Mouse (Mus musculus): ENCODE data around the gene Adora2b. TPM values are rescaled to one million over a fixed set of nuclear protein-coding genes. Genes with fewer than 3 reads are reported as not detected.
A peak's percentile ranks its signal among the peaks of the same experiment; 100 is the strongest.
"Not testable (repeated sequence)": the region's sequence is repeated elsewhere in the genome, so short reads cannot be mapped to it uniquely, and the experiment has no call there.

The Adora2b gene
- polyA plus RNA-seq, 1 experiment, result 36.4 TPM

DNA sequence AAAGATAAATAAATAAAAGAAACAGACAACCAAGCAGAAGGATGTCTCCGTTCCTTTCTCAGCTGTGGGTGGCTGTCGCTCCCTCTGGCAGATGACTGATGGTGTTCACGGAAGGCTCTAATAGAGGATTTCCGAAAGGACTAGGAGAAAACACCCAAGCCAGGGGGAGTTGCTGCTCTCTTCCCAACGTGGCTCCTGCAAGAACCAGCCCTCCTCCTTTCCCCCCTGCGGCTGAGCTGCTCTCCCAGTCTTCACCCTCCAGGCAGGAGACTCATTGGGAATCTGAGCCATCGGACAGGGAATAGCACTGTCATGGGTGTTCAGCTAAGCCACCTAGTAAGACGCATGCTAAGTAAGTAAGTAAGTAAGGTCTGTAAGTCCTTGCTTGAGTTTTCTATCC, 28.3 kb downstream of the Adora2b start:
- H3K4me1 ChIP-seq (ENCODE audit: control insufficient read depth, insufficient read depth, insufficient read length, low read length), result peaks cover 2% of the 10 kb centered on the region; the same call in 1 of the 2 replicates
- no peak overlapping the region for H3K4me3 ChIP-seq (ENCODE audit: low read depth, low read length)
- TF ChIP-seq CTCF (IDR thresholded peaks at IDR 0.05; ENCODE audit: extremely low read depth, insufficient read length, insufficient replicate concordance, low read depth, low read length) (no peak), POLR2A (IDR thresholded peaks at IDR 0.05; ENCODE audit: low read depth, low read length) (no peak)
- H3K36me3 ChIP-seq (ENCODE audit: control insufficient read depth, insufficient read depth, low read length), result no peaks in the 10 kb centered on the region
- no peaks in the 10 kb centered on the region for H3K27me3 ChIP-seq (ENCODE audit: control insufficient read depth, insufficient read depth, low read length)
- H3K27ac ChIP-seq (ENCODE audit: insufficient read depth, low read depth, low read length), result no peak overlapping the region
- WGBS, result 84% methylated on average over 8 of the region's 8 CpGs

DNA sequence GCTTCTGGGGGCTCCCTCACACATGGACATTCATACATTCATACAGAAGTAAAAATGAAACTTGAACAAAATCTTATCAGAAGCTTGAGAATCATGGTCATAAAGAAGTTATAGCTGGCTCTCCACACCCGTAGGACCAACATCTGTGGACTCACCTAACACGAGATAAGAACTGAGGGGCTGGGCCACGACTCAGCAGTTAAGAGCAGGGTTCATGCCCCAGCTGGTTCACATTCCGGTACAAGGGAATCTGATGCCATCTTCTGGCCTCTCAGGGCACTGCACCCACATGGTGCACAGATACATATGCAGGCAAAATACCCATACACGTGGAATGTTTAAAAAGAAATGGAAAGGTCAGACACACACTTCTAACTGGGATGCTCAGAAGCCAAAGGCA, 29.2 kb downstream of the Adora2b start:
- TF ChIP-seq POLR2A (IDR thresholded peaks at IDR 0.05; ENCODE audit: low read depth, low read length) (no peak), CTCF (IDR thresholded peaks at IDR 0.05; ENCODE audit: extremely low read depth, insufficient read length, insufficient replicate concordance, low read depth, low read length) (peak; percentile 82; the same call in 1 of the 2 replicates)
- 5% methylated on average over 5 of the region's 5 CpGs for WGBS

DNA sequence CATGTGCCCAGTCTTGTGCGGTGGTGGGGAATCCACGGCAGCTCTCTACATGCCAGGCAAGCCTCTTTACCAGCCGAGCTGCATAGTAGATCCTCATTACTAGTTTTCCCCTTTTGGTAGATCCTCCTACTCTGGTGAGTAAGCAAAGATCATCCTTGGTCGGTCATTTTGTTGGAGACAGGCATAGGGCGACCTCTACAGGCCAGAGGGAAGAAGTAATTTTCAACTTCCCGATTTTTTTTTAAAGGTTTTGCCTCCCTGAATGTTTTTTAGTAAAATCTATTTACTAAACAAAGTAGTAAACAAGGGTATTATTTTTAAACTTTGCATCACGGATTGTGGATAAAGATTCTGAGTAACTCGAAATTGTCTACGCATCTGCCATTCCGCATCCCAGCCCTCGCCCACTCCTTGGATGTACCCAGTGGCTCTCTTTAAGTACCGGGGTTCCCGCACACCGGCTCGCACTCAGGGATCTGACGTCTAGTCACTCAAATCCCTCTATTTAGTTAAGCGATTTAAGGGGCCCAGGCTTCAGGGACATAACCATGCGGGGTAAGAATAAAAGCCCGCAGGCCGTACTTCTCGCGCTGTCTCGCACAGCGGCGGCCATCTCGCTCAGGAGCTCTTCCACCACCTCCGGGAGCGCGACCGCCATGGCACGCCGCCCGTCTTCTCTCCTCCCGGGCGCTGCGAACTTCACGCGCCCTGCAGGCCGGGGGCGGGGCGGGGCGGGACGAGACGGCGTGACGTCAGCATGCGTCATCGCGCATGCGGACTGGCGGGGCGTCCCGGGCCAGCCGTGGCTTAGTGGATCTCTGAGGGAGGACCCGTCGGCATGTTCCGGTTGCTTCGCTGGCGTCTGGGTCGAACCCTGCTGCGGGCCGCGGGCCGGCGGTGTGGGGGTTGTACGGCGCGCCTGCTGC, 32.2 kb downstream of the Adora2b start, which contains the start of the genes Zswim7 and Ttc19:
Zswim7 (minus strand) TSS at position 701 of the 926 bp plus-strand sequence.
Ttc19 (plus strand) TSS at position 799 of the 926 bp plus-strand sequence.
- peaks cover 2% of the 10 kb centered on the region; the same call in 1 of the 2 replicates for H3K4me1 ChIP-seq (ENCODE audit: control insufficient read depth, insufficient read depth, insufficient read length, low read length)
- H3K27me3 ChIP-seq (ENCODE audit: control insufficient read depth, insufficient read depth, low read length), result no peaks in the 10 kb centered on the region
- peaks cover 18% of the 10 kb centered on the region for H3K36me3 ChIP-seq (ENCODE audit: control insufficient read depth, insufficient read depth, low read length)
- TF ChIP-seq CTCF (IDR thresholded peaks at IDR 0.05; ENCODE audit: extremely low read depth, insufficient read length, insufficient replicate concordance, low read depth, low read length), result peak; percentile 8; the same call in 1 of the 2 replicates
- TF ChIP-seq POLR2A (IDR thresholded peaks at IDR 0.05; ENCODE audit: low read depth, low read length), result peak; percentile 88
- H3K4me3 ChIP-seq (ENCODE audit: low read depth, low read length), result peak within 1 kb of the TSS; percentile 97
- peak within 1 kb of the TSS; percentile 92 for H3K27ac ChIP-seq (ENCODE audit: insufficient read depth, low read depth, low read length)
- under 1% methylated on average over 68 of the region's 68 CpGs for WGBS

More for the DNA sequence above, 29.2 kb downstream of the Adora2b start:
- Histone ChIP-seq H3K27me3 (ENCODE audit: control insufficient read depth, insufficient read depth, low read length) (no peaks in the 10 kb centered on the region), H3K36me3 (ENCODE audit: control insufficient read depth, insufficient read depth, low read length) (0 out of 2 replicates have a peak, but pooled peaks cover under 1% of the 10 kb centered on the region), H3K27ac (ENCODE audit: insufficient read depth, low read depth, low read length) (peak overlapping the region; percentile 68; the same call in 1 of the 2 replicates), H3K4me3 (ENCODE audit: low read depth, low read length) (peak overlapping the region; percentile 35), H3K4me1 (ENCODE audit: control insufficient read depth, insufficient read depth, insufficient read length, low read length) (peaks cover 2% of the 10 kb centered on the region; the same call in 1 of the 2 replicates)

GRCm38 (mm10) chr11:62281601-62281997, 32.8 kb downstream of the Adora2b start:
- Histone ChIP-seq H3K4me3 (ENCODE audit: low read depth, low read length) (peak overlapping the region; percentile 97), H3K36me3 (ENCODE audit: control insufficient read depth, insufficient read depth, low read length) (peaks cover 21% of the 10 kb centered on the region), H3K27ac (ENCODE audit: insufficient read depth, low read depth, low read length) (peak overlapping the region; percentile 86), H3K27me3 (ENCODE audit: control insufficient read depth, insufficient read depth, low read length) (no peaks in the 10 kb centered on the region), H3K4me1 (ENCODE audit: control insufficient read depth, insufficient read depth, insufficient read length, low read length) (peaks cover 2% of the 10 kb centered on the region; the same call in 1 of the 2 replicates)
- WGBS, result 2% methylated on average over 50 of the region's 57 CpGs
- no peak for TF ChIP-seq POLR2A (IDR thresholded peaks at IDR 0.05; ENCODE audit: low read depth, low read length)
- TF ChIP-seq CTCF (IDR thresholded peaks at IDR 0.05; ENCODE audit: extremely low read depth, insufficient read length, insufficient replicate concordance, low read depth, low read length), result no peak

GRCm38 (mm10) chr11:62284020-62284419, 35.2 kb downstream of the Adora2b start:
- H3K4me1 ChIP-seq (ENCODE audit: control insufficient read depth, insufficient read depth, insufficient read length, low read length); H3K27me3 ChIP-seq (ENCODE audit: control insufficient read depth, insufficient read depth, low read length); H3K4me3 ChIP-seq (ENCODE audit: low read depth, low read length); H3K27ac ChIP-seq (ENCODE audit: insufficient read depth, low read depth, low read length): not testable (repeated sequence)
- WGBS, result 95% methylated on average over 3 of the region's 3 CpGs
- peaks cover 32% of the 10 kb centered on the region for H3K36me3 ChIP-seq (ENCODE audit: control insufficient read depth, insufficient read depth, low read length)

- Histone ChIP-seq H3K4me3 (ENCODE audit: low read depth, low read length) (no peak overlapping the region), H3K4me1 (ENCODE audit: control insufficient read depth, insufficient read depth, insufficient read length, low read length) (no peaks in the 10 kb centered on the region), H3K36me3 (ENCODE audit: control insufficient read depth, insufficient read depth, low read length) (peaks cover 32% of the 10 kb centered on the region), H3K27me3 (ENCODE audit: control insufficient read depth, insufficient read depth, low read length) (no peaks in the 10 kb centered on the region), H3K27ac (ENCODE audit: insufficient read depth, low read depth, low read length) (no peak overlapping the region)
- 79% methylated on average over 8 of the region's 8 CpGs for WGBS
- TF ChIP-seq POLR2A (IDR thresholded peaks at IDR 0.05; ENCODE audit: low read depth, low read length), result no peak
- TF ChIP-seq CTCF (IDR thresholded peaks at IDR 0.05; ENCODE audit: extremely low read depth, insufficient read length, insufficient replicate concordance, low read depth, low read length), result no peak
Measured at GRCm38 (mm10) chr11:62285020-62285419, 36.2 kb downstream of the Adora2b start.

- TF ChIP-seq CTCF (IDR thresholded peaks at IDR 0.05; ENCODE audit: extremely low read depth, insufficient read length, insufficient replicate concordance, low read depth, low read length), result no peak
- no peak for TF ChIP-seq POLR2A (IDR thresholded peaks at IDR 0.05; ENCODE audit: low read depth, low read length)
- Histone ChIP-seq H3K27me3 (ENCODE audit: control insufficient read depth, insufficient read depth, low read length) (no peaks in the 10 kb centered on the region), H3K4me1 (ENCODE audit: control insufficient read depth, insufficient read depth, insufficient read length, low read length) (no peaks in the 10 kb centered on the region), H3K36me3 (ENCODE audit: control insufficient read depth, insufficient read depth, low read length) (peaks cover 39% of the 10 kb centered on the region), H3K27ac (ENCODE audit: insufficient read depth, low read depth, low read length) (no peak overlapping the region), H3K4me3 (ENCODE audit: low read depth, low read length) (no peak overlapping the region)
- 97% methylated on average over 1 of the region's 1 CpGs for WGBS
Measured at GRCm38 (mm10) chr11:62287700-62288099, 38.9 kb downstream of the Adora2b start.

Measured in small intestine, adult 2 months (tissue).